Mouse (Mus musculus): ENCODE results near the gene Dok3. TPM values are rescaled to one million over a fixed set of nuclear protein-coding genes. Genes with fewer than 3 reads are reported as not detected.

The Dok3 gene
- polyA plus RNA-seq, 1 experiment = 39.8 TPM

GRCm38 (mm10) chr13:55484520-55485088, 44.5 kb downstream of the Dok3 start:
- no peak overlapping the region for H3K4me3 ChIP-seq (replicated peaks; ENCODE audit: extremely low read depth, low read depth, low read length)
- WGBS = 64% methylated on average over 7 of the region's 7 CpGs
- TF ChIP-seq CTCF (IDR thresholded peaks at IDR 0.05; ENCODE audit: insufficient read depth, low read length) = no peak
- TF ChIP-seq POLR2A (IDR thresholded peaks at IDR 0.05; ENCODE audit: borderline replicate concordance, extremely low read depth, low read depth, low read length) = no peak
- H3K4me1 ChIP-seq (ENCODE audit: control insufficient read depth, insufficient read depth, low read length) = peaks cover 7% of the 10 kb centered on the region
- no peak for DNase-seq

GRCm38 (mm10) chr13:55483593-55483992, 45.5 kb downstream of the Dok3 start:
- no peak overlapping the region for H3K4me3 ChIP-seq (replicated peaks; ENCODE audit: extremely low read depth, low read depth, low read length)
- H3K4me1 ChIP-seq (ENCODE audit: control insufficient read depth, insufficient read depth, low read length) = peaks cover 11% of the 10 kb centered on the region
- 41% methylated on average over 15 of the region's 15 CpGs for WGBS
- no peak for DNase-seq
- TF ChIP-seq POLR2A (IDR thresholded peaks at IDR 0.05; ENCODE audit: borderline replicate concordance, extremely low read depth, low read depth, low read length) (no peak), CTCF (IDR thresholded peaks at IDR 0.05; ENCODE audit: insufficient read depth, low read length) (no peak)

- 34% methylated on average over 9 of the region's 9 CpGs for WGBS
- no peak for DNase-seq
- Histone ChIP-seq H3K4me1 (ENCODE audit: control insufficient read depth, insufficient read depth, low read length) (peaks cover 10% of the 10 kb centered on the region), H3K4me3 (replicated peaks; ENCODE audit: extremely low read depth, low read depth, low read length) (no peak overlapping the region)
- TF ChIP-seq CTCF (IDR thresholded peaks at IDR 0.05; ENCODE audit: insufficient read depth, low read length) (no peak), POLR2A (IDR thresholded peaks at IDR 0.05; ENCODE audit: borderline replicate concordance, extremely low read depth, low read depth, low read length) (no peak)
Observed at GRCm38 (mm10) chr13:55483071-55483470, 46.0 kb downstream of the Dok3 start.

GRCm38 (mm10) chr13:55482542-55482941, 46.6 kb downstream of the Dok3 start:
- no peak overlapping the region for H3K4me3 ChIP-seq (replicated peaks; ENCODE audit: extremely low read depth, low read depth, low read length)
- DNase-seq = no peak
- H3K4me1 ChIP-seq (ENCODE audit: control insufficient read depth, insufficient read depth, low read length) = peaks cover 9% of the 10 kb centered on the region
- TF ChIP-seq CTCF (IDR thresholded peaks at IDR 0.05; ENCODE audit: insufficient read depth, low read length) = no peak
- TF ChIP-seq POLR2A (IDR thresholded peaks at IDR 0.05; ENCODE audit: borderline replicate concordance, extremely low read depth, low read depth, low read length) = no peak
- whole genome bisulfite sequencing = 63% methylated on average over 7 of the region's 7 CpGs

GRCm38 (mm10) chr13:55479929-55480328, 49.2 kb downstream of the Dok3 start:
- Histone ChIP-seq H3K4me3 (replicated peaks; ENCODE audit: extremely low read depth, low read depth, low read length) (no peak overlapping the region), H3K4me1 (ENCODE audit: control insufficient read depth, insufficient read depth, low read length) (peaks cover 4% of the 10 kb centered on the region)
- DNase-seq = no peak
- no peak for TF ChIP-seq POLR2A (IDR thresholded peaks at IDR 0.05; ENCODE audit: borderline replicate concordance, extremely low read depth, low read depth, low read length)
- no peak for TF ChIP-seq CTCF (IDR thresholded peaks at IDR 0.05; ENCODE audit: insufficient read depth, low read length)

- 52% methylated on average over 7 of the region's 7 CpGs for WGBS
- peaks cover 4% of the 10 kb centered on the region for H3K4me1 ChIP-seq (ENCODE audit: control insufficient read depth, insufficient read depth, low read length)
- DNase-seq = no peak
- no peak for TF ChIP-seq POLR2A (IDR thresholded peaks at IDR 0.05; ENCODE audit: borderline replicate concordance, extremely low read depth, low read depth, low read length)
- no peak for TF ChIP-seq CTCF (IDR thresholded peaks at IDR 0.05; ENCODE audit: insufficient read depth, low read length)
- H3K4me3 ChIP-seq (replicated peaks; ENCODE audit: extremely low read depth, low read depth, low read length) = no peak overlapping the region
Observed at GRCm38 (mm10) chr13:55479008-55479407, 50.1 kb downstream of the Dok3 start.

- TF ChIP-seq POLR2A (IDR thresholded peaks at IDR 0.05; ENCODE audit: borderline replicate concordance, extremely low read depth, low read depth, low read length) (no peak), CTCF (IDR thresholded peaks at IDR 0.05; ENCODE audit: insufficient read depth, low read length) (peak; percentile 68)
- Histone ChIP-seq H3K4me3 (replicated peaks; ENCODE audit: extremely low read depth, low read depth, low read length) (no peak overlapping the region), H3K4me1 (ENCODE audit: control insufficient read depth, insufficient read depth, low read length) (peaks cover 4% of the 10 kb centered on the region)
- no peak for DNase-seq
- WGBS = 64% methylated on average over 5 of the region's 5 CpGs
Observed at GRCm38 (mm10) chr13:55478036-55478435, 51.1 kb downstream of the Dok3 start.

- WGBS = 75% methylated on average over 16 of the region's 16 CpGs
- Histone ChIP-seq H3K4me1 (ENCODE audit: control insufficient read depth, insufficient read depth, low read length) (peaks cover 4% of the 10 kb centered on the region), H3K4me3 (replicated peaks; ENCODE audit: extremely low read depth, low read depth, low read length) (no peak overlapping the region)
- no peak for DNase-seq
- TF ChIP-seq POLR2A (IDR thresholded peaks at IDR 0.05; ENCODE audit: borderline replicate concordance, extremely low read depth, low read depth, low read length) = no peak
Observed at GRCm38 (mm10) chr13:55477492-55477891, 51.6 kb downstream of the Dok3 start.

- WGBS = 94% methylated on average over 8 of the region's 8 CpGs
- Histone ChIP-seq H3K4me3 (replicated peaks; ENCODE audit: extremely low read depth, low read depth, low read length) (no peak overlapping the region), H3K4me1 (ENCODE audit: control insufficient read depth, insufficient read depth, low read length) (peaks cover 6% of the 10 kb centered on the region)
- TF ChIP-seq CTCF (IDR thresholded peaks at IDR 0.05; ENCODE audit: insufficient read depth, low read length) (no peak), POLR2A (IDR thresholded peaks at IDR 0.05; ENCODE audit: borderline replicate concordance, extremely low read depth, low read depth, low read length) (no peak)
- no peak for DNase-seq
Observed at GRCm38 (mm10) chr13:55476256-55476655, 52.8 kb downstream of the Dok3 start.

- Histone ChIP-seq H3K4me3 (replicated peaks; ENCODE audit: extremely low read depth, low read depth, low read length) (no peak overlapping the region), H3K4me1 (ENCODE audit: control insufficient read depth, insufficient read depth, low read length) (peaks cover 9% of the 10 kb centered on the region)
- no peak for DNase-seq
- TF ChIP-seq CTCF (IDR thresholded peaks at IDR 0.05; ENCODE audit: insufficient read depth, low read length) (no peak), POLR2A (IDR thresholded peaks at IDR 0.05; ENCODE audit: borderline replicate concordance, extremely low read depth, low read depth, low read length) (no peak)
- WGBS = 93% methylated on average over 5 of the region's 5 CpGs
Observed at GRCm38 (mm10) chr13:55475750-55476149, 53.3 kb downstream of the Dok3 start.

All from lung, adult 2 months (tissue).